ENCODE assay signal across 10 mouse cellular contexts in the genomic region with DNA sequence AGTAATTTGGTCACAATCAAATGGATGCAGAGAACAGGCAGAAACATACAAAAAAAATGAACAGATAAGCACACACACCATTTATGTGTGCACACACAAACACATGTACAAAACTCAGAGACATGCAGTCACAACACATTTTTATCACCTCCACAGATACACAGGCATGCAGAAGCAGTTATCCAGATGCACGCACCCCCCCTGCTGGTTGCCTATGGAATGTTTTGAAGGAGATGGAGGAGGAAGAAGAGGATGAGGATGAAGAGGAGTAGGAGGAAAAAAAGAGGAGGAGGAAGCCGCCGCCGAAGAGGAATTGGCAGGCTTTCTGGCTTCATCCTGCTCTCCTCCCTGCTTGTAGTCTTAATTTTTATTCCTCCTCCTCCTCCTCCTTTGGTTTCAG. TPM values are rescaled to one million over a fixed set of nuclear protein-coding genes. Genes with fewer than 3 reads are reported as not detected.
DNase-seq lines count a peak whose midpoint lies in the region; ATAC-seq and TF ChIP-seq lines count a peak whose summit lies in the region.
"Had no signal": no experiment of that assay in that cellular context is flagged by ENCODE, and none has a peak within 500 bp of the region (broad histone marks: within the 10 kb centered on the region; RNA-seq: fewer than 3 reads in every experiment).

No protein-coding gene starts in this region.

- no peak for ATAC-seq in kidney, postnatal 0 days (replicated peaks; ENCODE audit: low FRiP score, low read depth)
- ATAC-seq in granulocyte monocyte progenitor cell, adult 5-6 weeks (replicated peaks; ENCODE audit: poor library complexity, severe bottlenecking) = peak; percentile 48
- no peak; the same call in 1 of the 2 replicates for ATAC-seq in erythroblast, adult 5-6 weeks (replicated peaks; ENCODE audit: low FRiP score, poor library complexity, severe bottlenecking)

- peak; percentile 31 for DNase-seq in adrenal gland, postnatal 10 days
- no peak for DNase-seq in adrenal gland, adult 8-10 months
- DNase-seq in kidney, postnatal 0 days (ENCODE audit: low spot score) = no peak
- no peak for DNase-seq in kidney, adult 11 months
- DNase-seq in 416B (ENCODE audit: low read depth) = peak; percentile 63
- DNase-seq in heart, embryonic 10.5 days (ENCODE audit: low spot score) = no peak

- peak; percentile 58 for TF ChIP-seq CTCF in kidney, postnatal 0 days (IDR thresholded peaks at IDR 0.05; ENCODE audit: low read depth)

- no peak overlapping the region for H3K4me3 ChIP-seq in kidney, postnatal 0 days (replicated peaks; ENCODE audit: low read depth, low read length)
- H3K4me3 ChIP-seq in heart, embryonic 10.5 days = no peak overlapping the region
- H3K4me3 ChIP-seq: liver, embryonic 15.5 days; neural tube, embryonic 13.5 days had no signal

- no peak overlapping the region for H3K4me2 ChIP-seq in kidney, postnatal 0 days (ENCODE audit: low read length)
- H3K4me2 ChIP-seq: liver, embryonic 15.5 days; neural tube, embryonic 13.5 days had no signal

- no peaks in the 10 kb centered on the region for H3K4me1 ChIP-seq in kidney, postnatal 0 days (replicated peaks; ENCODE audit: insufficient read depth, low read length)
- peaks cover 7% of the 10 kb centered on the region; the same call in 1 of the 2 replicates for H3K4me1 ChIP-seq in heart, embryonic 10.5 days
- H3K4me1 ChIP-seq: neural tube, embryonic 13.5 days had no signal

- no peaks in the 10 kb centered on the region for H3K27me3 ChIP-seq in kidney, postnatal 0 days (ENCODE audit: insufficient read depth, low read length)
- H3K27me3 ChIP-seq in heart, embryonic 10.5 days (ENCODE audit: insufficient read depth, poor library complexity, severe bottlenecking) = no peaks in the 10 kb centered on the region
- H3K27me3 ChIP-seq: liver, embryonic 15.5 days; neural tube, embryonic 13.5 days had no signal

- no peaks in the 10 kb centered on the region for H3K9me3 ChIP-seq in kidney, postnatal 0 days (replicated peaks; ENCODE audit: low read length)
- H3K9me3 ChIP-seq in heart, embryonic 10.5 days = no peaks in the 10 kb centered on the region
- H3K9me3 ChIP-seq: liver, embryonic 15.5 days; neural tube, embryonic 13.5 days had no signal

- WGBS in kidney, postnatal 0 days = 47% methylated on average over 4 of the region's 4 CpGs
- 61% methylated on average over 4 of the region's 4 CpGs for WGBS in heart, embryonic 10.5 days

- no peak overlapping the region for H3K9ac ChIP-seq in kidney, postnatal 0 days (ENCODE audit: low read depth, low read length)
- H3K9ac ChIP-seq: liver, embryonic 15.5 days; neural tube, embryonic 13.5 days had no signal

- no peaks in the 10 kb centered on the region for H3K36me3 ChIP-seq in kidney, postnatal 0 days (ENCODE audit: insufficient read depth, low read length)
- no peaks in the 10 kb centered on the region for H3K36me3 ChIP-seq in heart, embryonic 10.5 days
- H3K36me3 ChIP-seq: liver, embryonic 15.5 days; neural tube, embryonic 13.5 days had no signal

- H3K27ac ChIP-seq in kidney, postnatal 0 days = no peak overlapping the region
- H3K27ac ChIP-seq in heart, embryonic 10.5 days = no peak overlapping the region
- H3K27ac ChIP-seq: liver, embryonic 15.5 days; neural tube, embryonic 13.5 days had no signal

RNA-seq across cellular contexts. Expression of a gene that starts 11.7 kb away (rescaled TPM):
- total RNA-seq in adrenal gland, postnatal 10 days (2021) = 1 to 10 TPM; 2.5 to 3.4 TPM
- under 1 TPM; 0.12 to 0.54 (median 0.45) TPM for total RNA-seq in adrenal gland, adult 8-10 months (2022)
- polyA plus RNA-seq in kidney, postnatal 0 days (2015; fragmentation: Nextera tagmentation; extraction: Ambion mirVana) = 0.08 TPM in 1 of 2 replicates, not detected in the other
- total RNA-seq in granulocyte monocyte progenitor cell, adult 5-6 weeks (2014; fragmentation: Nextera tagmentation) = not detected in 2 replicates
- not detected in 2 replicates for total RNA-seq in granulocyte monocyte progenitor cell, adult 5-6 weeks (2017)
- not detected in 2 replicates for total RNA-seq in erythroblast, adult 5-6 weeks (2015; ENCODE audit: low replicate concordance)
- total RNA-seq in erythroblast, adult 5-6 weeks (2017; ENCODE audit: low replicate concordance) = not detected in 2 replicates
- polyA plus RNA-seq in heart, embryonic 10.5 days (2016; fragmentation: Nextera tagmentation; extraction: Ambion mirVana) = 0.12 and 0.24 TPM in 2 replicates

RNA-seq across cellular contexts. Expression of a gene that starts 14.7 kb away (rescaled TPM):
- 10 to 100 TPM in 1 of 2 experiments, 1 to 10 TPM in 1; 7.4 to 14.3 TPM for total RNA-seq in adrenal gland, postnatal 10 days (2021)
- total RNA-seq in adrenal gland, adult 8-10 months (2022) = not detected
- 0.18 and 0.34 TPM in 2 replicates for polyA plus RNA-seq in kidney, postnatal 0 days (2015; fragmentation: Nextera tagmentation; extraction: Ambion mirVana)
- total RNA-seq in granulocyte monocyte progenitor cell, adult 5-6 weeks (2014; fragmentation: Nextera tagmentation) = not detected in 2 replicates
- total RNA-seq in granulocyte monocyte progenitor cell, adult 5-6 weeks (2017) = not detected in 2 replicates
- not detected in 2 replicates for total RNA-seq in erythroblast, adult 5-6 weeks (2015; ENCODE audit: low replicate concordance)
- total RNA-seq in erythroblast, adult 5-6 weeks (2017; ENCODE audit: low replicate concordance) = not detected in 2 replicates
- polyA plus RNA-seq in heart, embryonic 10.5 days (2016; fragmentation: Nextera tagmentation; extraction: Ambion mirVana) = 4.3 and 7.4 TPM in 2 replicates
- polyA plus RNA-seq: neural tube, embryonic 13.5 days had no signal

RNA-seq across cellular contexts. Expression of a gene that starts 29.6 kb away (rescaled TPM):
- total RNA-seq in adrenal gland, postnatal 10 days (2021) = 10 to 100 TPM; 19.5 to 23.1 TPM
- 10 to 100 TPM; 21.0 to 23.6 (median 22.5) TPM for total RNA-seq in adrenal gland, adult 8-10 months (2022)
- 32.1 and 32.9 TPM in 2 replicates for polyA plus RNA-seq in kidney, postnatal 0 days (2015; fragmentation: Nextera tagmentation; extraction: Ambion mirVana)
- 24.1 and 27.2 TPM in 2 replicates for total RNA-seq in granulocyte monocyte progenitor cell, adult 5-6 weeks (2014; fragmentation: Nextera tagmentation)
- total RNA-seq in granulocyte monocyte progenitor cell, adult 5-6 weeks (2017) = 30.9 and 39.8 TPM in 2 replicates
- 1.9 and 3.5 TPM in 2 replicates for total RNA-seq in erythroblast, adult 5-6 weeks (2015; ENCODE audit: low replicate concordance)
- total RNA-seq in erythroblast, adult 5-6 weeks (2017; ENCODE audit: low replicate concordance) = 7.0 and 8.3 TPM in 2 replicates
- 39.3 and 39.5 TPM in 2 replicates for polyA plus RNA-seq in heart, embryonic 10.5 days (2016; fragmentation: Nextera tagmentation; extraction: Ambion mirVana)

RNA-seq across cellular contexts. Expression of a gene that starts 33.5 kb away (rescaled TPM):
- total RNA-seq in adrenal gland, postnatal 10 days (2021) = 10 to 100 TPM; 28.3 to 29.9 TPM
- 10 to 100 TPM in 3 of 4 experiments, 1 to 10 TPM in 1; 8.1 to 26.3 (median 22.4) TPM for total RNA-seq in adrenal gland, adult 8-10 months (2022)
- 8.3 and 8.9 TPM in 2 replicates for polyA plus RNA-seq in kidney, postnatal 0 days (2015; fragmentation: Nextera tagmentation; extraction: Ambion mirVana)
- total RNA-seq in granulocyte monocyte progenitor cell, adult 5-6 weeks (2014; fragmentation: Nextera tagmentation) = 27.9 and 43.5 TPM in 2 replicates
- 13.1 and 14.4 TPM in 2 replicates for total RNA-seq in granulocyte monocyte progenitor cell, adult 5-6 weeks (2017)
- 4.4 TPM in 1 of 2 replicates, not detected in the other for total RNA-seq in erythroblast, adult 5-6 weeks (2015; ENCODE audit: low replicate concordance)
- 2.8 and 5.6 TPM in 2 replicates for total RNA-seq in erythroblast, adult 5-6 weeks (2017; ENCODE audit: low replicate concordance)
- polyA plus RNA-seq in heart, embryonic 10.5 days (2016; fragmentation: Nextera tagmentation; extraction: Ambion mirVana) = 10.4 and 15.1 TPM in 2 replicates

RNA-seq across cellular contexts. Expression of a gene that starts 40.2 kb away (rescaled TPM):
- 1 to 10 TPM; 1.2 to 1.7 TPM for total RNA-seq in adrenal gland, postnatal 10 days (2021)
- total RNA-seq in adrenal gland, adult 8-10 months (2022) = under 1 TPM in 3 of 4 experiments, not detected in 1; 0.17 to 0.40 (median 0.26) TPM
- 0.47 and 0.54 TPM in 2 replicates for polyA plus RNA-seq in kidney, postnatal 0 days (2015; fragmentation: Nextera tagmentation; extraction: Ambion mirVana)
- 14.1 and 33.6 TPM in 2 replicates for total RNA-seq in granulocyte monocyte progenitor cell, adult 5-6 weeks (2014; fragmentation: Nextera tagmentation)
- 18.5 and 18.9 TPM in 2 replicates for total RNA-seq in granulocyte monocyte progenitor cell, adult 5-6 weeks (2017)
- 64.0 and 64.8 TPM in 2 replicates for total RNA-seq in erythroblast, adult 5-6 weeks (2015; ENCODE audit: low replicate concordance)
- total RNA-seq in erythroblast, adult 5-6 weeks (2017; ENCODE audit: low replicate concordance) = 29.6 and 32.8 TPM in 2 replicates
- polyA plus RNA-seq in heart, embryonic 10.5 days (2016; fragmentation: Nextera tagmentation; extraction: Ambion mirVana) = 0.11 TPM in 1 of 2 replicates, not detected in the other

Comparison
In these comparisons a context has a peak if more than half of its experiments do, and no peak if none do; other contexts are left out.
1. DNase-seq: peak in adrenal gland, postnatal 10 days (single experiment) and 416B (single experiment); none in adrenal gland, adult 8-10 months (single experiment), kidney, postnatal 0 days (single experiment), kidney, adult 11 months (single experiment) and heart, embryonic 10.5 days (single experiment).
2. RNA of a gene that starts 14.7 kb away (total RNA-seq): 7.4 to 14.3 TPM in adrenal gland, postnatal 10 days; not detected in adrenal gland, adult 8-10 months, not detected in granulocyte monocyte progenitor cell, adult 5-6 weeks and not detected in erythroblast, adult 5-6 weeks; every median in the first group is over 4 times any median in the second.